Mouse (Mus musculus): Measurements from ENCODE around the gene Chrna9.
A peak's percentile ranks its signal among the peaks of the same experiment; 100 is the strongest.

Gene Chrna9

DNA sequence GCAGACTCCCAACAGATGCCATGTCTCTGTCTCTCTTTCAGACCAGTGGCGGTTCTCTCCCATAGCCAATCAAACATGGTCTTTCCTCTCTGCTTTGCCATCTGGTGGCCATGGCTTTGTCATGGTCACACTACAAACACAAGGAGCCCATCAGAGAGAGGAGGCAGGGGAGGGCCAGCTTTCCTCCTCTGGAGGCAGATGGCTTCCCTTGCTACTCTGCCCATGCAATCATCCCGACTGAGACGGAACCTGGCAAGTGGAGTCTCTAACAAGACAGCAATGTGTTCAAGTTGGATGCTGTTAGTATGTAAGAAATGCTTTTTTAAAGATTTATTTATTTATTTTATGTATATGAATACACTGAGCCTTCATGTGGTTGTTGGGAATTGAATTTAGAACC, 14.8 kb upstream of the Chrna9 start:
- no peak for DNase-seq (ENCODE audit: low read depth)

DNA sequence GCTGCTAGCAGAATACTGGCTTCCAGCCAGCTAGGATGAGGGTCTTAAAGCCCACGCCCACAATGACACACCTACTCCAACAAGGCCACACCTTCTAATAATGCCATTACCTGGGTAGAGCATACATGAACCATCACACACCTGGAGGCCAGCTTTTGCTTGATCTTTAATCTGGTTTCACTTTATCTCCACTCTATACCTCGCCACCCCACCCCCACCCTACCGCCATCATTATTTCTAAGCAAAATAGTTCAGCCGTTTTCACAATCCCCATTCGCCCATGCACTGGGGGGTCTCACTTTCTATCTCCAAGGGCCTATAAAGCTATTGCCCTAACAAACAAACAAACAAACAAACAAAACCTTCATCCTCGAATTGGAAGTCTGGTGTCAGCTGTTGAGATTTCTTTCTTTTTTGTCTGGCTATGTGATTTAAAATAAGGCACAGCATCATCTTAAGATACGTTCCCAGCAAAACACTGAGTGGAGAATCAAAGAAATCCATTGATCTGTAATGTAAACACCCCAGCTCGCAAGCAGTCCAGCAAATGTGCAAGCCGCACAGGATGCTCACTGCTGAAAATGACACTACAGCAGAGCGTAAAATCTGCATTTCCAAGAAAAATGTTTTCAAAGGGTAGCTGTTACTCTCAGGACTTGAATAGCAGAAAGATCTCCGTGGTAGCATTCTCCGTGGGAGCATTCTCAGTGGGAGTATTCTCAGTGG, 13.9 kb upstream of the Chrna9 start:
- DNase-seq (ENCODE audit: low read depth) = no peak

GRCm38 (mm10) chr5:65921477-65922138, 13.1 kb upstream of the Chrna9 start:
- DNase-seq (ENCODE audit: low read depth) = no peak

DNA sequence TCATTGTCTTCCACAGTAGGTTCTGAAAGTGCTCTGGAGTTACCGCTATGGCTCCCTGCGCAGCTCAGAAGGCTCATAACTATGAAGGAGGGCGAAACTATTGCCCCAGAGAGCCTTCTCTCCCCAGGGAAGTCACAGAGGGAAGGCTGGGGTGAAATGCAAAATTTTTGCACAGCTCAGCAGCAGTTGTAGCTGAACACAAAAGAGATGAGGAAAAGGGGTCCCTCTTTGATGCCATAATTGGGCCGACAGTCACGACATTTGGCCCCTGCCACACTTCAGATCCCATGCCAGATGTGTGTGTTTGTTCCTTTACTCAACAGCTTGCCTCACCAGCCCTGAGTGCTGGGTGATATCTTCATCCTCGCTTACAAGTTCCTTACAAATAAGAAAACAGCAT, 8.1 kb upstream of the Chrna9 start:
- no peak for DNase-seq (ENCODE audit: low read depth)

GRCm38 (mm10) chr5:65929162-65929561, 5.6 kb upstream of the Chrna9 start:
- peak; percentile 95 for DNase-seq (ENCODE audit: low read depth)

DNA sequence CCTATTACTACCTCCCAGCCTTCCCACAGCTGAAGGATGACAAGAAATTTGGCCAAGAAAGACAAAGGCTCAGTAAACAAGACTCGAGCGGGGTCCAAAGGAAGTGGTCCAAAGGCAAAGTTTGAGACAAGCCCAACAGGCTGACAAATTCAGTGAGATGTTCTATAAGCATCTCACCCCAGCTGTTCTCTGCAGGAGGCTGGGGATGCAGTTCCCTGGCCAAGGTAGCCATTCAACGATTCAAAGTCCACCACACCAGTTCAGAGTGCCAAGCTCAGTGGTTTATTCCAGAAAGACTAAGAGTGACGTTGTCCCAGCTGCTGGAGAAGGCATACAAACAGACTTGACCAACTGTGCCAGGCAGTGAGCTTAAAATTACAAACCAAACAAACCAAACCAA, 4.5 kb upstream of the Chrna9 start:
- DNase-seq (ENCODE audit: low read depth) = no peak

GRCm38 (mm10) chr5:65933258-65933657, 1.5 kb upstream of the Chrna9 start:
- no peak for DNase-seq (ENCODE audit: low read depth)

DNA sequence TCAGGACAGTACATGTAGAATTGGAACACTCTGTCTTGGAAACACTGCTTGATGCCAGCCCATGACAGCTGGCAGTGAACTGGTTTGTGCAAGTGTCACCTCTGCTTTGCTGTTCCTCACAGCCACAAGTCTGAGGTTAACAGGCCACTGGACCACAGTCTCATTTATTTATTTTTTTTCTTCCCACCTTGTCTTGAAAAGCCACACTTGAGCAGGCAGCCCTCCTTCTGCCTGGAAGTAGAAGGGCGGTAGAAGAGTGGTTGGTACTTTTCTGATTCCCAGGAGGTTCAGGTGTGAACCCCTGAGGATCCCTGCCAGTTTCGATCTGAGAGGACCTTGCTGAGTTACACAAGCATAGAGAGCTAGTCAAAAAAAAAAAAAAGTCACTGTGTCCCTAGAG, 957 bp upstream of the Chrna9 start:
- peak; percentile 65 for DNase-seq (ENCODE audit: low read depth)

GRCm38 (mm10) chr5:65937011-65937726, 2.4 kb downstream of the Chrna9 start:
- peak; percentile 50 for DNase-seq (ENCODE audit: low read depth)

GRCm38 (mm10) chr5:65937998-65938715, 3.4 kb downstream of the Chrna9 start:
- DNase-seq (ENCODE audit: low read depth) = peak; percentile 96

- DNase-seq (ENCODE audit: low read depth) = no peak
These were observed 6.4 kb downstream of the Chrna9 start for GRCm38 (mm10) chr5:65941145-65941544.

GRCm38 (mm10) chr5:65949822-65950221, 15.1 kb downstream of the Chrna9 start:
- DNase-seq (ENCODE audit: low read depth) = peak; percentile 29

- peak; percentile 58 for DNase-seq (ENCODE audit: low read depth)
These were observed 15.5 kb downstream of the Chrna9 start for GRCm38 (mm10) chr5:65950236-65950635.

DNA sequence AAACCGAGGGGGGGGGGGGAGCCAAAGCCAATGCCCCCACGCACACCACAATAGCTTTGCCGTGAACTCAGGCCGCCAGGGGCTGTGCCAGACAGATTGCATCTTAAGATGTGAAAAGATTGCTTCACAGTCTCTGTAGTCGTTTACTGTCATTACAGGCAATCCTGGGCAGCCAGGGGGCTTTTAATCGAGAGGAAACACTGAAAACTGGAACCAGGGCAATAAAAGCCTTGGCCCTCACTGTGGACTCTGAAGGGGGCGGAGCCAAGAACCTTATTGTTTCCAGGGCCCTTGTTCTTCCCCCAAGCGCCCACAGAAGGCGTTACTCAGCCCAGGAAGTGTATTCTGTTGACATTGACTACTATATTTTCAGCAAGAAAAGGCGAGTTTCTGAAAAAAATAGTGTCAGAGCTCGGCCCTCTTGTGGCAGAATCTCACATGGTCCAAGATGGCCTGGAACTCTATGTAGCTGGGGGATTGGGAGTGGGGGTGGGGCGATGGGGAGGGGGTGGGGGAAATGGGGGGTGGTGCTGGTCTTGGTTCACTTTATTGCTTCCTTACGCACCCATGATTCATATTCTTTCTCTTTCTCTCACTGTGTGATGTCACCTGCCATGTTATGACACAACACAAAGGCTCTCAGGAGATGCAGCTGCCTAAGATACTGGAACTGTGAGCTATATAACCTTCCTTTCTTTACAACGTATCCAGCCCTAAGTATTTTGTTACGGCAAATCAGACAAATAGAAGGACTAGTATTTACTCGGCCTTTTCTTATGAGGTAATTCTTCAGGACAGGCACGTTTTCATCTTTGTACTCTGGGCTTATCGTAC, 16.2 kb downstream of the Chrna9 start:
- peak; percentile 92 for DNase-seq (ENCODE audit: low read depth)

- DNase-seq (ENCODE audit: low read depth) = peak; percentile 89
These were observed 16.8 kb downstream of the Chrna9 start for GRCm38 (mm10) chr5:65951513-65951909.

DNA sequence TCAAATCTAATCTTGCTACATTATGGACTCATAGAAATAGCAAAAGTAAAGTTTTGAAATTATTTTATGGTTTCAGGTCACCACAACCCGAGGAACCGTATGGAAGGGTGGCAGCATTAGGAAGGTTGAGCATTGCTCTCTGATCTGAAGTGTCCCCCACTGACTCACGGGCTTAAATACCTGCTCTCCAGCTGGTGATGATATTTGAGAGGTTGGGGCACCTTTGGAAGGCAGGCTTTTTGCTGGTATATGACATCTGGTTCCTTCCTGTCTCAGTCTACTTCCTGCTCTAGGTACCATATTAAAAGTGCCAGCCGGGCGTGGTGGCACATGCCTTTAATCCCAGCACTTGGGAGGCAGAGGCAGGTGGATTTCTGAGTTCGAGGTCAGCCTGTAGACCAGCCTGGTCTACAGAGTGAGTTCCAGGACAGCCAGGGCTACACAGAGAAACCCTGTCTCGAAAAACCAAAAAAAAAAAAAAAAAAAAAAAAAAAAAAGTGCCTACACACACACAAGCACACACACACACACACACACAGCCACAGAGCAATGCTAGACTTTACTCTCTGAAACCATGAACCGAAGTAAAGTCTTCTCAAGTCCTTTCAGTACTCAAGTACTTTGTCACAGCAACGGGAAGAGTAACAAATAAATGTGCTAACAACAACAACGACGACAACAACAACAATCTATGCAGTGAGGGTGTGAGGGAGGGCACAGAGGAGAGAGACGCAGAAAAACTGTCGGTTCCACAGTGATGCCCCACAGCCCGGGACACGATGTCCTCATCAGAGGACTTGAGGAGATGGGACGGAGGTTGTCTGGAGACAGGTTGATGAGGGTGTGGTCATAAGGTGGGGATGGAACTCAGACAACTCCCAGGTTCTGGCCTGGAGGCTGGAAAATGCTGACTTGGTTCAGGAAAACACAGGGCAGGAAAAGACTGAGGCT, 19.7 kb downstream of the Chrna9 start:
- DNase-seq (ENCODE audit: low read depth) = no peak

DNA sequence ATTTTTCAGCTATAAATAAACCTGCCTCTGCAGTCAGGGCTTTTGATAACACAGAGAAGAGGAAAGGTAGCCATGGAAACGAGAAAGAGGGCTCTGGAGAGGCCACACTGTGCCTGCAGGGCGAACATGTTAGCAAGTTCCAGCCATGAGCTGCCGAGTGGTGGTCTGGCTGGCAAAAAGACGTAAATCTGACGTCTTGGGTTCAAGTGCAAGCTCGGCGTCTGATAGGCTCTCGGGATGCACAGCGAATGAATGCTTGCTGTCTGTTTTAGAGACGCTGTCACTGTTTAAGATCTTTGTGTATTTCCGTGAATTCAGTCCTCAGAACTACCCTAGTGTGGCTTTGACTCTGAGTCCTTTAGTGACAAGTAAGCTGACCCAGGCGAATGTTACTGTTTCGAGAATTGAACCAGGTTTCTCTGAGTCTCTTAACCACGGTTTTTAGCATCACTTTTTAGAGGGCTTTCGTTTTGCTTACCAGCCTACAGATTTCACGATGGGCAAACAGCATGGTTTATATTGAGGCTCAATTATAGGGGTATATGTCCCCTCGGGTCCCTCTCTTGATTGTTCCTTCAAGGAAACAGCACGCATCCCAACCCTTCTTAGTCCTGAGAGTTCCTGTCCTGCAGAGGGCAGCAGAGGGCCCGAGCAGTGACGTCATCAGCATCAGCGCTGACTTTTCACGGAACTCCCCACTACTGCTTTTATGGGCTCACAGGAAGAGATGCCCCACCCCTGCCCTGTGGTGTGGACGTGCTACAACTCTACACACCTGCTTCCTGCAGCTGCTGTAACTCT, 20.8 kb downstream of the Chrna9 start:
- peak; percentile 97 for DNase-seq (ENCODE audit: low read depth)

DNA sequence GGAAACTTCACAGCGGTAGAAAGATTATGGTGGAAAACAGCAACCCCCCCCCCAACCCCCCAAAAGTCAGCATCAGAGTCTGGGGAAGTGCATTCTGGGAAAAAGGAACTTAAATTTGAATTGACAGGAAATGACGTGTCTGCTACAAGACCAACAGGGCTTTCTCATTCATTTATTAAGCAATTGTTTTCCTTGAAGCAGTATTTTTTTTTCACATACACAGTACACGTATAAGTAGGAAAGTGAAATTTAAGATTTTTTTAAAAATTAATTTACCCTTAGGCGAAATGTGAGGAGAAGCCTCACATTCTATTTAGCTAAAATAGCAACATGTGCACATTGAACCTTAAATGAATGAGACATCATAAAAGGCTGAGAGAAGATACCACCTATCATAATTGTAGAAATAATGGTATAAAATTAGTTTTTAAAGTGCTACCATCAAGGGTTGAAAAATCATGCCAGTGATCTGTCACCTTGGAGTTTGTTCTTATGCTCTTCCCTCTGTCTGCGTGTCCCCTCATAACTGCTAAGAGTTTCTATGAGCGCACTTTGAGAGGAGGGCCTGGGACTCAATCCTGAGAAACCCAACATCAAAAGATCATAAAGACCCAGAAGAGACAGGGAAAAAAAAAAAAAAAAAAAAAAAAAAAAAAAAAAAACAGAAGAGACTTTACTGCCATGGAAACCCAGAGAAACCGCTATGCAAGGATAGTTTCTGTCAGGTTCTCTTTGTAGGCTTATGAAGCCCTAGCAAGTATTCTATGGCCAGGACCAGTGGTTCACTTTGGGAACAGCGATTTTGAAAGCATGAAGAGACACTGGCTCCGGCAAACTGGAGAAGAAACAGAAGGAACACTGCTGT, 21.7 kb downstream of the Chrna9 start:
- DNase-seq (ENCODE audit: low read depth) = no peak

DNA sequence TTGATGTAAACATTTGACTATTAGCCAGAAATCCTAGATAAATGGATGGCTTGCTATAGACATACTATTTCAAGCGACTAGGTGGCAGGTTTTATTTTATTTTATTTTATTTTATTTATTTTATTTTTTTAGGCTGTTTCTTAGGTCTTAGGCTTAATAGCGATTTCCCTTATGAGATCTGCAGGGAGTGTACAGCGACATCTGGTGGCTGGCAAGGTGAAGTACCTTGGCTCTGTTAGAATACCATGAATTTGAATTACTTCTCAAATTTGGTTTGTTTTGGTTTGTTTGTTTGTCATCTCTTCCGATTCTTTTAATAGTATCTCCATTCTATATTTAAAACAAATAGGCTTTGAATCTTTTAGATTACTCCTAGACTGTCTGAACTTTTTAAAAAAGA, 23.9 kb downstream of the Chrna9 start:
- peak; percentile 81 for DNase-seq (ENCODE audit: low read depth)
